Mouse (Mus musculus): ENCODE data around the gene Sept1. TPM values are rescaled to one million over a fixed set of nuclear protein-coding genes. Genes with fewer than 3 reads are reported as not detected.

The Sept1 gene
- total RNA-seq, 2 experiments from 2014 or later: 12.6 to 14.5 TPM

- DNase-seq (ENCODE audit: low spot score in 2 of 2): no peak
These were observed 12.5 kb downstream of the Sept1 start for GRCm38 (mm10) chr7:127220440-127220839.

- DNase-seq (ENCODE audit: low spot score in 2 of 2): no peak
These were observed 14.3 kb downstream of the Sept1 start for GRCm38 (mm10) chr7:127218670-127219069.

GRCm38 (mm10) chr7:127217901-127218642, 14.9 kb downstream of the Sept1 start:
- no peak for DNase-seq (ENCODE audit: low spot score in 2 of 2)

GRCm38 (mm10) chr7:127217475-127217874, 15.5 kb downstream of the Sept1 start:
- DNase-seq (ENCODE audit: low spot score in 2 of 2): no peak

GRCm38 (mm10) chr7:127216307-127216706, 16.6 kb downstream of the Sept1 start:
- DNase-seq (ENCODE audit: low spot score in 2 of 2): no peak

- DNase-seq (ENCODE audit: low spot score in 2 of 2): peak in 1 of 2 experiments; percentile 43
These were observed 17.7 kb downstream of the Sept1 start for GRCm38 (mm10) chr7:127214981-127215871.

- DNase-seq (ENCODE audit: low spot score in 2 of 2): no peak
These were observed 18.4 kb downstream of the Sept1 start for GRCm38 (mm10) chr7:127214521-127214920.

GRCm38 (mm10) chr7:127213930-127214329, 19.0 kb downstream of the Sept1 start:
- DNase-seq (ENCODE audit: low spot score in 2 of 2): no peak

- DNase-seq (ENCODE audit: low spot score in 2 of 2): no peak
These were observed 19.4 kb downstream of the Sept1 start for GRCm38 (mm10) chr7:127213485-127213884.

GRCm38 (mm10) chr7:127212432-127213250, 20.3 kb downstream of the Sept1 start:
- DNase-seq (ENCODE audit: low spot score in 2 of 2): no peak

GRCm38 (mm10) chr7:127211014-127211745, 21.8 kb downstream of the Sept1 start:
- DNase-seq (ENCODE audit: low spot score in 2 of 2): no peak

GRCm38 (mm10) chr7:127210266-127210665, 22.7 kb downstream of the Sept1 start:
- no peak for DNase-seq (ENCODE audit: low spot score in 2 of 2)

- DNase-seq (ENCODE audit: low spot score in 2 of 2): no peak
These were observed 23.1 kb downstream of the Sept1 start for GRCm38 (mm10) chr7:127209851-127210250.

GRCm38 (mm10) chr7:127208553-127209438, 24.1 kb downstream of the Sept1 start, which contains the start of gene Mylpf:
TSS of gene Mylpf (plus strand) at chr7:127208890.
- DNase-seq (ENCODE audit: low spot score in 2 of 2): peak; percentile 76 to 86

- DNase-seq (ENCODE audit: low spot score in 2 of 2): peak in 1 of 2 experiments; percentile 44
These were observed 24.7 kb downstream of the Sept1 start, which contains the start of gene Tbc1d10b for GRCm38 (mm10) chr7:127208295-127208552. TSS of gene Tbc1d10b (minus strand) at chr7:127208468.

- peak in 1 of 2 experiments; percentile 27 for DNase-seq (ENCODE audit: low spot score in 2 of 2)
These were observed 25.3 kb downstream of the Sept1 start for GRCm38 (mm10) chr7:127207374-127208294.

GRCm38 (mm10) chr7:127206606-127207005, 26.3 kb downstream of the Sept1 start:
- DNase-seq (ENCODE audit: low spot score in 2 of 2): no peak

- DNase-seq (ENCODE audit: low spot score in 2 of 2): no peak
These were observed 36.4 kb downstream of the Sept1 start for GRCm38 (mm10) chr7:127196484-127196883.

All from adrenal gland, postnatal 4 days (tissue).